Mouse (Mus musculus) monocyte, adult 2 months (primary cell): ENCODE data around the gene Taf4.

Experiments
- DNase-seq, 2 experiments: peaks; one replicate each; pipeline ENCODE4 v3.0.0; 2022; ENCODE audit warnings: low spot score in 2 of 2, low read depth in 1 of 2

Gene Taf4

DNA sequence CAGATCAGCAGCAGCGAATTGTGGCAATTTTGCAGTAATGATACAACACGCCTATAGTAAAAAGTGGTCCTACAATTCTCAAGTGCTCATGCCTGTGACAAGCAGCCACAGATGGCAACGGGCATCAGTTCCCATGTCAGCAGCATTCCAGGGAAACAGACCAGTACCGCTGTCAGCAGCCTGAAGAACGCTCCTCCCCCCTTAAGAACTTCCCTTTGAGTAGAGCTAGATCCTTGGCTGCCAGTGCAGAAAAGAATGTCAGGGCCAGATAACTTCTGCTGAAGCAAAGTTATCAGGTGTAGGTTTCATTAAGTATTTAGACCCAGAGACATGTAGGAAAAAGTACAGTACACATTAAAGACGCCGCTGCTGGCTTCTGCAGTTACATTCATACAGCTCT is 8.4 kb upstream of the Taf4 start:
- no peak for DNase-seq

DNA sequence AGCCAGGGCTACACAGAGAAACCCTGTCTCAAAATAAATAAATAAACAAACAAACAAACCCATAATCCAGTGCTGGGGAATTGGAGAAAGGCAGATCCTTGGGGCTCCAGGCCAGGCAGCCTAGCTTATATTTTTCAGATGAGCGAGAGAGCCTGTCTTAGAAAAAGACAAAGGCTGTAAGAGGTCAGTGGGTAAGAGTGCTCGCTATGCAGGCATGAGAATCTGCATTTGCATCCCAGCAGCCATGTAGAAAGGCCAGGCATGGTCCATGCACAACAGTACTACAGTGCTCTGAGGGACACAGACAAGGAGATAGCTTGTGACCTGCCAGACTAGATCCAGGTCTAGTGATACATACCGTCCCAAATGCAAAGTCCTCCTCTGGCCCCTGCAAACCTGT is 6.3 kb upstream of the Taf4 start:
- DNase-seq = no peak

DNA sequence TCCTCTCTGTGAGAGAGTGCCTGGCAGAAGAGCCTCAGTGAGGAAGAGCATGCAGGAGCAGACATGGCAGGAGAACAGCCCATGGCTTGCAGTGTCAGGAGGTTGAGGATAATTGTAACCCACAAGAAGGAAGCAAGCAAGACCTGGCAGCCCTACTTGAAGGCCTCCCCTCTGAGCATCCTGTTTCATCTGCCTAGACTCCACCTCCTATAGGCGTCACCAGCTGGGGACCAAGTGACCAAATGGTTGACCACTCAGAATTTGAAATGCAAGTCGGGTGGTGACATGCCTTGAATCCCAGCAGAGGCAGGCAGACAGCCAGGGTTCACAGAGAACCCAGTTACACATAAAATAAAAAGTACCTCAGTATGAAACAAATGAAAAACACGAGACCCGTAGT is 4.2 kb upstream of the Taf4 start:
- DNase-seq = no peak

DNA sequence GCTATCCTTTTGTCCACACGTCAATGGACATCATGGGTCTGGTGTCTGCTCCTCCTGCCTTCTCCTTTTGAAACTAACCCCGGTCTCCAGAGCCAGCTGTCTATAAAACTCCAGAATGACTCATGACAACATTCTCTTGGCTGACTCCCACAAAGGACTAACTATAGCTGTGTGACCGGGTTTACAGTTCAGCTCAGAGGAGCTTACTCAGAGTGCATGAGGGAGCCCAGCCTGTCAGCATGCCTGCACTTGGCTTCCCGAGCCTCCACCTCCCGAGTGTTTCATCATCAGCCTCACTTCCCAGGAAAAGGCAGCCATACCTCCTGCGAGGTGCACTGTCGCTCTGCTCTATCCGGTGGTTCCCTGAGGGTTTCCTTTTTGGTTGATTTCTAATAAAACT is 3.4 kb upstream of the Taf4 start:
- DNase-seq = no peak

DNA sequence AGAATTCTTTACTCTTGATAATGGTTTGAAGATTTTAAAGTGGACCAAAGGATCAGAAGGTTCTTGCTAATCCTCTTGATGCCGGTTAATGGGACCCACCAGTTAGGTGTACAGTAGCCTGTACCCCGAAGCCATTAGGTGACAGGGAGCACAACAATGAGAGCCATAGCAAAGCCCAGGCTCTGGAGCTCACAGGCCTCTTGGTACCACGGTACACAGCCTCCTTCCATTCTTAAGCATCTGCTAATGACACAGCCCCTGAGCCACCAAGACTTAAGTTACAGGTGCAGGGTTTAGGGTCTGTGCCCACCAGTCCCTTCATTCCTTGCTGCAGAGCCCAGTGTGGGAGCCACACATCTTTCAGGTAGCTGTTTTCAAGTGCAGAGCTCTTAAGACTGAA is 1.8 kb upstream of the Taf4 start:
- no peak for DNase-seq

DNA sequence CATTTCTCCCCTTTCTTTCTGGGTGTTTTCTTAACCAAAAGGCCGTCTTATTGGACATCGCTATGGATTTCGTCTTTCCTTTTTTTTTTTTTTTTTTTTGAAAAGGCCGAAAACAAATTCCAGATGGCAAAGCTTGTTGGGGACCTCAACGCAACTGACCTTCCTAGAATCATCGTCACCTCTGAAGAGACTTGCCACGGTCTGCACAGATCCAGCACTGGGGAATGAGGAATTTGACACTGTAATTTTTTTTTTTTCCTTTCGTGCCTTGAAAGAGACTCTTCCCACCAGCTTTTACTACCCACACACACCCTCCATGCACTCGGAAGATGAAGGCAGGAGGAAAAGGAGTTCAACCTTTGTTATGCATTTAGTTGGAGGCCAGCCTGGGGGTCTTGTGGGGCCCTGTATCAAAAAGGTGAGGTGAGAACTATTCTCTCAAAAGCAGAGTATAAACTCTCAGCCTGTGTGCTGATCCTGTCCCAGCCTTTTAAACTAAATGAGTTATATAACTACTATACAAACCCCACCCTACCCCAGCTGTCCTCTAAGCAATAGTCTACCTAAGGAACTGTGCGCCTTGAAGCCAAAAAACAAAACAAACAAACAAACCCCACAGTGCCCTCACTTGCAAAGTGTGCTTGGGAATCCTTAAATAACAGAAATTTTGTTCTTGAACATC is 1.0 kb upstream of the Taf4 start:
- DNase-seq = no peak

DNA sequence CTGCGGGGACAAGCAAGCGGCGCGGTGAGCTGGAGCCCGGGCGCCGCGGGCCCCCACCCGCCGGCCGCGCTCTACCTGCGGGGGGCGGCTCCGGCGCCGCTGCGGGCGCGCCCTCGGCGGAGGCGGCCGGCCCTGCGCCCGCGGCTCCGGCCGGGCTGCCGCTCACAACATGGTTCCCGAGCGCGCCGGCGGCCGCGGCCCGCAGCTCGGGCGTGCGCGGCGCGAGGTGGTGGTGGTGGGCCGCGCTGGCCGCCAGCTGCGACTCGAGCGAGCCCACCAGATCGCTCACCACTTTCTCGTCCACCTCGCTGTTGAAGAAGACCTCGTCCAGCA is 185 bp downstream of the Taf4 start:
- no peak for DNase-seq

DNA sequence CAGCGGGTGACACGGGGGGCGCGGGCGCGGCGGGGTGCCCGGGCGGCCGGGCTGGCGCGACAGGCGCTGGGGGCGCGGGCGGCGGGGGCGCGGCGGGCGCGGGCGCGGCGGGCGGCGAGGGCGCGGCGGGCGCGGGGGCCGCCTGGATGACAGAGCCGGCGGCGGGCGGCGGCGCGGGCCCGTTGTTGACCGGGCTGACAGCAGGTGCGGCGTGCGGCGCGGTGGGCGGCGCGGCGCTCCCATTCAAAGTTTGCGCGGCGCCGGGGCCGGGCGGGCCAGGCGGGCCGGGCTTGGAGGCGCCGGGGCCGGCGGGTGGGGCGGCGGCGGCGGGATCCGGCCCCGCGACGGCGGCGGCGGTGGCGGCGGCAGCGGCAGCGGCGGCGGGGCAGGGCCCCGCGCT is 595 bp downstream of the Taf4 start:
- no peak for DNase-seq

DNA sequence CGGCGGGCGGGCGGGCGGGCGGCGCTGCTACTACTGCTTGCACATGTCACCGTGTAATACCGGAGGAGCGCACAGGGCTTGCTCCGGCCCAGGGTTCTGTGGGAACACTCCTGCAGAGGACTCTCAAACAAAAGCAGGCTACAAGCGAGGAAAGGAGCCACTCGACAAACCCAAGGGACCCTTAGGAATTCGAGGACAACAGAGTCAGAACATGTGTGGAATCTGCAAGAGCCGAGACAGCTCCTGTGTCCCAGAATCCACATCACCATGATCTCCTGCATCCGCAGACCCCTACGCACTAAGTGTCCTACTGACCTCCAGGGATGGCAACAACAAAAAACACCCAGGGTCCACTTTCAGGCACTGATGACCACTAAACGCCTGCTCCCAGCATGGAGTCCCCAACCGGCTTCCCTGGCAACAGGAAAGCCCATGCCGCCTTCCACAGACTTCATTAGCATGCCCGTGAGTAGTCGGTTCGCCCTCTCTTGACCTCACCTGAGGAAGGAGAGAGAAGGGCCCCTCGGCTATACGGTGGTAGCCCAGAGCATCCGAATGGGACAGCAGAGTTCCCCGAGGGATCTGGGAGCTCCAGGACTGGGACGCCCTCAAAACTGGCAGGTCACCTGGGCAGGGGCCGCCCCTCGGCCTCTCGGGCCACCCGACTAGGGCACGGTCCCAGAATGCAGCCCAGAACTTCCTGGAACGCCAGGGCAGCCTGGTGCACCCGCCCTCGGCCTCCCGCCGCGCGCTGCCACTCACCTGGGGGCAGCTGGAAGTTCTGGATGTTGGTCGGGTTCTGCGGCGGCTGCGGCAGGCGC is 1.6 kb downstream of the Taf4 start:
- DNase-seq = no peak

DNA sequence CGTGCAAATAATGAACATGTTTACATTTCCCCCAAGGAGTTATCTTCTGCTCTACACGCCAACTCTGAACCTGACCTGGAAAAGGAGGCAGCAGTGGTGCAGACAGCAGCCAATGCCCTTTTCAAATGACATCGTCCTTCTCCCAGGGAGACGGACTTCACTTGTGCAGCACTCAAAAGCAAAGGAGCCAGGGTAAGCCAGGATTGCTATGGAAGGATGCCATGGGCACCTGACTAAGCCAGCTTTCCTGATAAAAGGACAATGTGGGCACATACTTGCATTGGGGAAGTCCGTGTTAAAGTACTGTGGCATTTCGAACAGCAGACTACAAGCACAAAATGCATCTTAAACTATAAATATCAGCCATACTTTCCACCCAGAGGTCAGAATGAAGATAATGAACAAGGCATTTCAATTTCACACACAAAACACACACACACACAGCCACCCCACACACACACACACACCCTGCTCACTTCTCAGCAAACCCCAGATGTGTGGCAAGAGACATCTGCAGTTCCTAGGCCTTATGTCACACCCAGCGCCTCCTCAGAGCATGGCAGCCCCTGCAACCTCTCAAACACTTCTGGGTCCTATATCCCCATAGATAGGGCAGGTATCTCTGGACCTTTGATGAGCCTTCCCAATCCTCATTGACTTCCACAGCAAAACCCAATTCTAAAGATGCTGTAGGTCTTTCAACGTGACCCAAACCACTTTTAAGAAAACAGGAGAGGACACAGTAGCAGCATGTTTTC is 2.4 kb downstream of the Taf4 start:
- no peak for DNase-seq

DNA sequence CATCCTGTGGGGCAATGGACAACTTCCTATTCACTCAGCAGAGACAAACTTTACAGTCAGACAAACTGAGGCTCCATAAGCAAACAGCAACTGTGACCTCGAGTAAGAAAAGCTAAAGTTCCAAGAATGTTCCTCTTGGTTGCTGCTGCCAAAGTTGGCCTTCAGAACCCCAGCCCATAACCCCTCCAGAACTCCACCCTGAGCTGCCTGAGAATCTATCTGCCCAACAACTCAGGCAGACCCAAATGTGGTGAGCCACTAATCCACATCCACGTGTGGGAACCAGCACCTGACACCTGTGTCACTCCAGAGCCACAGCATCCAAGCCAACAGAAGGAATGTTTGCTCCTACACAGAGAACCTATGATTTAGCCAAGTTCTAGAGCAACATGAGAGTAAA is 4.0 kb downstream of the Taf4 start:
- DNase-seq = no peak

DNA sequence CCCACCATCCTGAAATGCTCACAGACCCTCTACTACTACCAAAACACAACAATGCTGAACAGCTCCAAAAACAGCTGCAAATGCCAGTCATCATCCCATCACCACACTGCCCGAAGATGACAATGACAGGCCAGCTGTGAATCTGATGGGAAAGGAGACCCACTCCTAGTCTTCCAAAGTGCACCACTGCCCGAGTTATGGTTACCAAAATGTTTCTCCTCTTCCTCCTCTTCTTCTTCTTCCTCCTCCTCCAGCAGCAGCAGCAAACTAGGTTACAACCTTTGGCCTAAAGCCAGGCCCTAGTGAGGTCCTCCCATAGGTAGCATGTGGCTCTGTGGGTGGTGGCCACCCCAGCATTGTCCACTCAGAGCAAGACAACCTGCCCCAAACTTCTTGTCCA is 4.6 kb downstream of the Taf4 start:
- no peak for DNase-seq

DNA sequence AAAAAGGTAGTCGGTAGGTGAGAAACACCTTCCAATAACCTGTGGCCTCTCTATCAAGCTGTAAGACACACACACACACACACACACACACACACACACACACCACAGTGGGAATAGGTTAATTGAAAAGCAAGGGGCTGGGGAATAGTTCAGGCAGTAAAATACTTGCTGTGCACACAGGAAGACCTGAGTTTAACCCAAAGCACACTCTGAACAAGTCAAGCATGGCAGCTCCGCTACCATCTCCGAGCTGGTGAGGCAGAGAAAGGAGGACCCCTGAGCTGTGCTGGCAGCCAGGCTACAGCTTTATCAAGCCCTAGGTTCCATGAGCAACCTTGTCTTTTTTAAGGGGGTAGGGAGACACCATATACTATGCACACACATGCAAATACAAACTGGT is 7.3 kb downstream of the Taf4 start:
- no peak for DNase-seq

DNA sequence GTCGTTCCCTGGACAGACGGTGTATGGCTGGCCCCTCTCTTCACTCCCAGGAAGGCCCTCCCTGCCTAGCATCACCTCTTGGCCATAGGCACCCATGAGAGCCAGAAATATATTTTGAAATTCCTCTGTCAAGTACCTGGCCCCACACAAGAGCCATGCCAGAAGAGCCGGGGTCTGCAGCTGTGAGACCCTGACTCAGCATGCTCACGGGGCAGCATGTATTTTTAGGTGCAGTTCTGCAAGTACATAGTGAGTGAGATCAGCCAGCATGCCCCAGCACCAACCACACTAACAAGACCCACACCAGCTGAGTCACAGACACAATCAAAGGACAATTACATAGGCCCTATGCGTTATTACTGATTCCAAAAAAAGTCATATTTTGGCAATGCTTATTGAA is 8.8 kb downstream of the Taf4 start:
- no peak for DNase-seq

DNA sequence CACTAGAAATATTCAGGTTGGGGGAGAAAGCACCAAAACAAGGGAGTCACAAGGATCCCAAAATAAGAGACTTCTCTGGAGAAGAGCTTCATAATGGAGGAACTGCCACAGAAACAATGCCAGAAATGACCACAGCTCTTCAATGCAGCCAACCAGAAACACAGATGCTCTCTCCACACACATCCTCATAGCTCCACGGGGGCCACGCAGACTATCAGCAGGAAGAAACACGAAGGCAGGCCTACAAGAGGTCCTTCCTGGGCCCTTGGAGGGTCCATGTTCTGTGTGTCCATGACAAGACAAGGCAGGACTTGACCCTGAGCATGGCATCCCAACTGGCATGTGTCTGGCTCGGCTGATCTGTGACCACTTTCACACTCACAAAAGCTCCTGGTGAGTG is 15.0 kb downstream of the Taf4 start:
- DNase-seq = no peak

DNA sequence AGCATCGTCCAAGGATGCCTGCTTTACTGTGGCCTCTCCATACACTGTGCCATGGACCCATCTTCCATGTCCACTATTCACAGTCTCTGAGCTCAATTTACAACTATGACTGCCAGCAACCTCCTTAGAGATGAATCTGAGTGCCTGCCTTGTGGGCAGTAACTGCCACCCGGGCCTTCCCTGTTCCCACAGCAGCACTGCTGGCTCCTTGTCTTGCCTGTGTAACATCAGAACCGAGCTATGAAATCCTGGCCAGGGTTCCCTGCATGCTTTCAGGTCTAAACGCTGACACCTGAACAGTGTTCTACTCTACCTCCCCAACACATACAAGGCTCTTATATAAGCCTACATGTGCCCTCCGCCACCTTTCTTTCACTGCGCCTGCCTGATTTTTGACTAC is 16.1 kb downstream of the Taf4 start:
- DNase-seq = no peak

DNA sequence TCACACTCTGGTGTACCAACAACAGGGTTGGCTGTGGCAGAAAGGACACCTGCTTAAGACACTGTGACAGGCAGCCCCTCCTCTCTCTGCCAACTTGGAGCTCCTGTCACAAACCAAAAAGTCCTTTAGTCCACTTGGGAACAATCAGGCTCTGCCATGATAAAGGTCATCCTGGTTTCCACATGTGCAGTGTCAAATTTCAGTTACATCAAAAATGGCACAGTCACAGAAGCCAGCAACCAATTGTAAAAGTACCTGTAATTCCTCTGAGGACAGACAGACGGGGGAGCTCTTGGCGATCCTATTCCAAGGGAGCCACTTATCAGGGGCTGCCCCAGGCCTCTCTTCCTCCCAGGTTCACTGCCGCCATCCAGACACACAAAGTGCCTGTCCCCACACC is 17.1 kb downstream of the Taf4 start:
- DNase-seq = no peak

DNA sequence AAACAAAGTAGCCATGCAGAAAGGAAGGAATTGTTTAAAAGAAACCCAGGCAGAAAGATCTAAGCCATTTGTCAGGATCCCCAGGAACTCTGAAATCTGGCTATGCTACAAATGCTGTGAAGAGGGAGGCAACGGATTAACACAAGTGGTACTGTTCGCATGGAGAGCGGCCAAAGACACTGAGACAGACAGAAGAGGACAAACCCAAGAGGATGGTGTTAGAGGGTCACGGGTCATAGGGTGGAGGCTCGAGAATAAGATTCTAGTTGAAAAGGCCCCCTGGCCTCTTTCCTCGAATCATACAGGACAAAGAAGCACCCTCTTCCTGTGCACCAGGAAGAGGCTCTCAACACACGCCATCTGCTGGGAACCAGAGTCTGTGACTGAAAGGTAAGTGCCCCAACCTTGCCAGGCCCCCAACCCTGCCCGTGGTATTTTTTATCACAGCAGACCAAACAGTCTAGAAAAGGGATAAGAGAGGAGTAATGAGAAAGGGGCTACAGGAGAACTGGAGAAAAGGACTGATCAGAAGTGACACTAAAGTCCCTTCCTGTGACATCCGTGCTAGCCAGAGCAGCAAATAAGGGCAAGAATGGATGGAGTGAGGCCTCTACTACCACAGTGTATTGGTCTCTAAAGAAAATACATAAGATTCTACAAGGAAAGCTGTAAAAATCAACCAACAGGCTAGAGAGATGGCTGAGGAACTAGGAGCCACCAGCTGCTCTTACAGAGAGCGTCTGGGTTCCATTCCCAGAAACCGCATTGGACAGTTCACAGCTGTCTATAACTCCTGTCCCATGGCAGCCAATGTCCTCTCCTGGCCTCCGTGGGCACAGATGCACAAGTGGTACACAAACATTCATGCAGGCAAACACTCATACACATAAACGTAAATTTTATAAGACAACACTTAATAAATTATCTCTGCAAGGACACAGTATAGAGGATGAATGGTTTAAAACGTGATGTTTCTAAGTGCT is 24.6 kb downstream of the Taf4 start:
- no peak for DNase-seq

DNA sequence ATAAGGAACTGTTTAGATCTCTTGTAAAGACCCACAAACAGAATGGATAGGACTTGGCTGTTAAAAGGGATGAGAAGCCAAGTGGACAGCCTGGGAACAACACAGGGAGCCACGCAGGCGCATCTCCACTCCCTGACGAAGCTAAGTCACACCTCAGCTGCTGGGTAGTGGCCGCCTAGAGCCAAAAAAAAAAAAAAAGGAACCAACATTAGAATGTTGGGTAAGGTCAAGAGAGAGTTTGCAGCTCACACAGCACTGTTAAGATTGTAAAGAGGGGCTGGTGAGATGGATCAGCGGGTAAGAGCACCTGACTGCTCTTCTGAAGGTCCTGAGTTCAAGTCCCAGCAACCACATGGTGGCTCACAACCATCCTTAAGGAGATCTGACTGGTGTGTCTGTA is 27.6 kb downstream of the Taf4 start:
- no peak for DNase-seq

DNA sequence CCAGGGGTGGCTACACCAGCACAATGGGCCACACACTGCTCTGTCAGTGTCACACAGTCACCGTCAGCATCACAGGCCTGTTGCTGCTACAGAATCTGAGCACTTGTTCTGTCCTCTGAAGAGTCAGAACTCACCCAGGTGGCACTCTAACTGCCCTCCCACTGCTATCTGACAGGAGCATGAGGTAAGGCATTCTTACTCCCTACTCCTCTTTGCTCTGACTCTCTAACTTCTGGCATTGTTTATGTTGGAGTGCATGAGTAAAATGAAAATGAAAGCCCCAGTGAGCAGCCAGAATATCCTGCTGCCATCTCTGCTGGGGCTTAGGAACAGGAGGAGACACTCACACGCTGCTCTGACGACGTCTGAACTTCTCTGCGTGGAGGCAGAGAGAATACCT is 28.8 kb downstream of the Taf4 start:
- no peak for DNase-seq

DNA sequence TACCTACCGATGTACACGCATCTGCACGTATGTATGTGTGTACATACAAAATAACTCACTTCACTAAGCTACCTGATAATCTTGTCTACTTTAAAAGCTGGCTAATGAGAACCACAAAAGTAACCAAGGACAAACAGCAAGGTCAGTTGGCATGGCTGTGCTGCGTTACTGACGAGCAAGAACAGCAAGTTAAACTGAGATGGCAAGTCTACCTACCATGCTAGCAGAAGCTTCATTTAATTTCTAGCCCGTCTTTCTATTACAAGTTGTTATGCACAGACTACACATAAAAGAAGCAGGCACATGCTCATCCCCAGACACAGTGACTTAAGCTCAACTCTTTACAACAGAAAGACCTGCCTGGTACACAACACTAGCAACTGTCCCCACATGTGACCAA is 29.9 kb downstream of the Taf4 start:
- DNase-seq = no peak
